Mouse (Mus musculus) gastrocnemius, postnatal 4 days (tissue): ENCODE results near the gene Pla1a. TPM values are rescaled to one million over a fixed set of nuclear protein-coding genes. Genes with fewer than 3 reads are reported as not detected.
"Not testable (repeated sequence)": the region's sequence is repeated elsewhere in the genome, so short reads cannot be mapped to it uniquely, and the experiment has no call there.

Experiments used
- DNase-seq, 2 experiments: peaks; one replicate each; pipeline ENCODE4 v3.0.0; 2021 to 2022; ENCODE audit warnings: low spot score in 2 of 2, mixed read lengths in 2 of 2
- long read RNA-seq, 2 experiments: library from polyadenylated mRNA; stranded (forward); transcript quantifications; one replicate each; pipeline ENCODE4 v2.0.0; 2021
- total RNA-seq, 2 experiments: library from RNA; stranded (reverse); gene quantifications; 2 replicates each; pipeline ENCODE4 v1.2.3; 2021

Gene Pla1a
- 1 to 10 TPM; 1.5 to 2.0 TPM for total RNA-seq
- long read RNA-seq, experiment 1, partial matches to known transcripts, result 1 of 2 reads
- long read RNA-seq, experiment 1, other reads (novel, unspliced or antisense), result 0 of 2 reads
- long read RNA-seq, experiment 2, partial matches to known transcripts, result 0 of 1 reads
- long read RNA-seq, experiment 2, other reads (novel, unspliced or antisense), result 1 of 1 reads

GRCm38 (mm10) chr16:38432498-38433425, at the start of gene Pla1a:
TSS of gene Pla1a (minus strand) at chr16:38433145.
- DNase-seq, result no peak

GRCm38 (mm10) chr16:38481327-38481726, 48.4 kb upstream of the Pla1a start:
- no peak for DNase-seq

GRCm38 (mm10) chr16:38478296-38478695, 45.4 kb upstream of the Pla1a start:
- DNase-seq, result no peak

- not testable (repeated sequence) for DNase-seq
Measured at GRCm38 (mm10) chr16:38477241-38477608, 44.3 kb upstream of the Pla1a start.

GRCm38 (mm10) chr16:38476312-38477240, 43.6 kb upstream of the Pla1a start:
- peak in 1 of 2 experiments; percentile 32 for DNase-seq

GRCm38 (mm10) chr16:38475681-38476311, 42.9 kb upstream of the Pla1a start:
- no peak for DNase-seq

GRCm38 (mm10) chr16:38474677-38475286, 41.8 kb upstream of the Pla1a start:
- DNase-seq, result no peak

GRCm38 (mm10) chr16:38473661-38474060, 40.7 kb upstream of the Pla1a start:
- DNase-seq, result no peak

GRCm38 (mm10) chr16:38472507-38472873, 39.5 kb upstream of the Pla1a start:
- no peak for DNase-seq

- no peak for DNase-seq
Measured at GRCm38 (mm10) chr16:38471697-38472506, 39.0 kb upstream of the Pla1a start.

- DNase-seq, result no peak
Measured at GRCm38 (mm10) chr16:38469437-38469836, 36.5 kb upstream of the Pla1a start.

GRCm38 (mm10) chr16:38468706-38469018, 35.7 kb upstream of the Pla1a start:
- DNase-seq, result no peak

- DNase-seq, result no peak
Measured at GRCm38 (mm10) chr16:38467917-38468705, 35.2 kb upstream of the Pla1a start.

GRCm38 (mm10) chr16:38467091-38467916, 34.4 kb upstream of the Pla1a start:
- no peak for DNase-seq

- no peak for DNase-seq
Measured at GRCm38 (mm10) chr16:38466089-38466488, 33.1 kb upstream of the Pla1a start.

GRCm38 (mm10) chr16:38463305-38463704, 30.4 kb upstream of the Pla1a start:
- DNase-seq, result no peak

- DNase-seq, result no peak
Measured at GRCm38 (mm10) chr16:38462161-38462560, 29.2 kb upstream of the Pla1a start.

GRCm38 (mm10) chr16:38461749-38462148, 28.8 kb upstream of the Pla1a start:
- DNase-seq, result no peak
